Mouse (Mus musculus) layer of hippocampus, adult 18-20 months (tissue): ENCODE results near the gene 0610010K14Rik. TPM values are rescaled to one million over a fixed set of nuclear protein-coding genes. Genes with fewer than 3 reads are reported as not detected.

ENCODE experiments used
- DNase-seq, 2 experiments: peaks; one replicate each; pipeline ENCODE4 v3.0.0; 2022; ENCODE audit warnings: low spot score in 2 of 2
- total RNA-seq, 2 experiments: library from RNA; stranded (reverse); gene quantifications; 2 replicates each; pipeline ENCODE4 v1.2.3; 2021

Gene 0610010K14Rik
- total RNA-seq, 2 experiments from 2014 or later, result 39.7 to 45.9 TPM

- DNase-seq, result no peak
Observed at GRCm38 (mm10) chr11:70235254-70235900, 2.3 kb downstream of the 0610010K14Rik start.

- no peak for DNase-seq
Observed at GRCm38 (mm10) chr11:70234497-70234896, 3.2 kb downstream of the 0610010K14Rik start.

GRCm38 (mm10) chr11:70234037-70234436 is 3.7 kb downstream of the 0610010K14Rik start:
- no peak for DNase-seq

- DNase-seq, result no peak
Observed at GRCm38 (mm10) chr11:70233016-70233415, 4.7 kb downstream of the 0610010K14Rik start.

- DNase-seq, result no peak
Observed at GRCm38 (mm10) chr11:70232546-70232945, 5.2 kb downstream of the 0610010K14Rik start.

- peak in 1 of 2 experiments; percentile 75 for DNase-seq
Observed at GRCm38 (mm10) chr11:70230239-70230727, 7.4 kb downstream of the 0610010K14Rik start.

GRCm38 (mm10) chr11:70229260-70230010 is 8.3 kb downstream of the 0610010K14Rik start, which contains the start of gene Bcl6b:
Gene Bcl6b, minus strand, starts transcription at chr11:70229798.
- DNase-seq, result no peak

GRCm38 (mm10) chr11:70228828-70229227 is 8.9 kb downstream of the 0610010K14Rik start:
- peak in 1 of 2 experiments; percentile 77 for DNase-seq

GRCm38 (mm10) chr11:70227661-70228245 is 10.0 kb downstream of the 0610010K14Rik start:
- DNase-seq, result no peak

GRCm38 (mm10) chr11:70227126-70227525 is 10.6 kb downstream of the 0610010K14Rik start:
- no peak for DNase-seq

GRCm38 (mm10) chr11:70226602-70226890 is 11.2 kb downstream of the 0610010K14Rik start:
- no peak for DNase-seq

- no peak for DNase-seq
Observed at GRCm38 (mm10) chr11:70225798-70226601, 11.7 kb downstream of the 0610010K14Rik start.

- DNase-seq, result no peak
Observed at GRCm38 (mm10) chr11:70223724-70224123, 14.0 kb downstream of the 0610010K14Rik start.

- DNase-seq, result no peak
Observed at GRCm38 (mm10) chr11:70221603-70222500, 15.9 kb downstream of the 0610010K14Rik start.

- DNase-seq, result peak; percentile 93 to 97
Observed at GRCm38 (mm10) chr11:70220731-70221602, 16.7 kb downstream of the 0610010K14Rik start, which contains the start of gene Slc16a13. Gene Slc16a13, minus strand, starts transcription at chr11:70221064.

- no peak for DNase-seq
Observed at GRCm38 (mm10) chr11:70220323-70220722, 17.4 kb downstream of the 0610010K14Rik start.

- no peak for DNase-seq
Observed at GRCm38 (mm10) chr11:70219873-70220272, 17.8 kb downstream of the 0610010K14Rik start.

- DNase-seq, result no peak
Observed at GRCm38 (mm10) chr11:70218741-70219470, 18.8 kb downstream of the 0610010K14Rik start.
